Mouse (Mus musculus): ENCODE measurements around the gene Smchd1. TPM values are rescaled to one million over a fixed set of nuclear protein-coding genes. Genes with fewer than 3 reads are reported as not detected.

The Smchd1 gene
- polyA plus RNA-seq, 1 experiment from 2014 or later = 74.4 TPM

DNA sequence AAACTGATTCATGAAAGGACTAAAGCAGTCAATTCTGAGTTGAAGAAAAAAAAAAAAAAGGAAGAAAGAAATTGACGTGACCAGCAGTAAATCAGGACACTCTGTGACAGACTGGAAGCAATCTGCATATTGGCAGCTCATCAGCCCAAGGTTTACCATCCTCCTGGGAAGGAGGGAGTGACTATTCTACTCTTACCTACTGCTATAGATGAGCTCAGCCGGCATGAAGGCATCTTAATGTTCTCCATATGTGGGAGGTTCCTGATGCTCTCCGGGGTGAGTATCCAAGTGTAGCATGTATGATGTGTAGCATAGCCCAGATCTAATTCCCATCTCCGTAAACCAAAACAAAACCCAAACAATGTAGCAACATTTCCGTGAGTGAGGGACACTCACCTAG lies 173.7 kb downstream of the Smchd1 start:
- ATAC-seq (ENCODE audit: low read depth) (0 out of 2 replicates have a peak, but pooled peaks have one; percentile 34), DNase-seq (ENCODE audit: low spot score) (peak; percentile 69)
- no peak overlapping the region for H3K4me3 ChIP-seq (ENCODE audit: low read depth, low read length)
- H3K36me3 ChIP-seq (ENCODE audit: control insufficient read depth, insufficient read depth, low read length) = no peaks in the 10 kb centered on the region
- no peak overlapping the region for H3K4me2 ChIP-seq (ENCODE audit: low read depth, low read length)
- no peaks in the 10 kb centered on the region for H3K27me3 ChIP-seq (replicated peaks; ENCODE audit: control insufficient read depth, insufficient read depth, low read length)
- no peak overlapping the region for H3K9ac ChIP-seq (ENCODE audit: low read depth, low read length)
- H3K27ac ChIP-seq (replicated peaks; ENCODE audit: low read depth, low read length) = no peak overlapping the region
- 41% methylated on average over 5 of the region's 5 CpGs for WGBS
- H3K9me3 ChIP-seq (ENCODE audit: control insufficient read depth, low read length) = no peaks in the 10 kb centered on the region
- H3K4me1 ChIP-seq (ENCODE audit: control insufficient read depth, insufficient read depth, low read length) = peaks cover 3% of the 10 kb centered on the region; the same call in 1 of the 2 replicates

DNA sequence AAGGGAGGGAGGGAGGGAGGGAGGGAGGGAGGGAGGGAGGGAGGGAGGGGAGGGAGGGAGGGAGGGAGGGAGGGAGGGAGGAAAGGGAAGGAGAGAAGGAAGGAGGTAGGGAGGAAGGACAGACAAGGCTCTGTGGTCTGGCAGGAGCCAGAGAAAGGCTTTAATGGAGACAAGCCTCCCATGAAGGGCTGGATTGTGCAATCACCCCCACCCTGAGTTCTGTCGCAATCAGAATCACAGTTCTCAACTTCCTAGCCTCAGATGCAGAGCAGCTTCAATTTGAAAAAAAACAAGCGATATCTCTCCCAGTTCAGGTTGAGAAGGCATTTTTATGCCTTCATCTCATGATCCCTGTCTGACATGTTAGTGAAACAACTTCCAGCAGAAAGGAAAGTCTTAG lies 174.8 kb downstream of the Smchd1 start:
- Histone ChIP-seq H3K9me3 (ENCODE audit: control insufficient read depth, low read length) (no peaks in the 10 kb centered on the region), H3K4me1 (ENCODE audit: control insufficient read depth, insufficient read depth, low read length) (peaks cover 3% of the 10 kb centered on the region; the same call in 1 of the 2 replicates), H3K9ac (ENCODE audit: low read depth, low read length) (no peak overlapping the region), H3K27ac (replicated peaks; ENCODE audit: low read depth, low read length) (no peak overlapping the region), H3K36me3 (ENCODE audit: control insufficient read depth, insufficient read depth, low read length) (no peaks in the 10 kb centered on the region), H3K27me3 (replicated peaks; ENCODE audit: control insufficient read depth, insufficient read depth, low read length) (no peaks in the 10 kb centered on the region), H3K4me3 (ENCODE audit: low read depth, low read length) (no peak overlapping the region), H3K4me2 (ENCODE audit: low read depth, low read length) (no peak overlapping the region)
- WGBS = 87% methylated on average over 2 of the region's 2 CpGs
- DNase-seq (ENCODE audit: low spot score) (peak; percentile 29), ATAC-seq (ENCODE audit: low read depth) (no peak)

DNA sequence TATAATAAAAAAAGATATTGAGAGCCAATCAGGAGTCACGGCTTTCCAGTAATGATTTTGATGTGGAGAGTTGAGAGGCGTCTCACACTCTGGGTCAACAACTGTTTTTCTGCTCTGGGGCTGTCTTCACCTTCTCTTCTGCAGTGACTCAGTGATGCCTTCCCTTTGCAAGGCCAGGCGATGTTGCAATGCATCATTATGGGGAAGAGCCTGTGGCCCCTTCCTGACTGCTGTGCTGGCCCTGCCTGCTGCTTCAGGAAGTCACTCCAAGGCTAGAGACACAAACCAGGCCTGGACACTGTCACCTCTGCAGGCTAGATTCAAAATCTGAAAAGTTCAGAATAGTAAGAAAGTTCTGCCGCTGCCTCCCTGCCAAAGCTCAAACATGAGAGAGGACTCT lies 175.3 kb downstream of the Smchd1 start:
- H3K4me1 ChIP-seq (ENCODE audit: control insufficient read depth, insufficient read depth, low read length) = peaks cover 3% of the 10 kb centered on the region; the same call in 1 of the 2 replicates
- H3K27ac ChIP-seq (replicated peaks; ENCODE audit: low read depth, low read length) = no peak overlapping the region
- H3K9me3 ChIP-seq (ENCODE audit: control insufficient read depth, low read length) = no peaks in the 10 kb centered on the region
- ATAC-seq (ENCODE audit: low read depth) = no peak
- H3K4me2 ChIP-seq (ENCODE audit: low read depth, low read length) = no peak overlapping the region
- H3K27me3 ChIP-seq (replicated peaks; ENCODE audit: control insufficient read depth, insufficient read depth, low read length) = no peaks in the 10 kb centered on the region
- no peak overlapping the region for H3K4me3 ChIP-seq (ENCODE audit: low read depth, low read length)
- no peaks in the 10 kb centered on the region for H3K36me3 ChIP-seq (ENCODE audit: control insufficient read depth, insufficient read depth, low read length)
- DNase-seq (ENCODE audit: low spot score) = no peak
- WGBS = 82% methylated on average over 4 of the region's 4 CpGs
- H3K9ac ChIP-seq (ENCODE audit: low read depth, low read length) = no peak overlapping the region

- no peaks in the 10 kb centered on the region for H3K36me3 ChIP-seq (ENCODE audit: control insufficient read depth, insufficient read depth, low read length)
- no peak for ATAC-seq (ENCODE audit: low read depth)
- WGBS = 82% methylated on average over 3 of the region's 3 CpGs
Observed at GRCm38 (mm10) chr17:71294570-71294969, 180.6 kb downstream of the Smchd1 start.

More at GRCm38 (mm10) chr17:71294570-71294969, 180.6 kb downstream of the Smchd1 start:
- H3K4me3 ChIP-seq (ENCODE audit: low read depth, low read length) = no peak overlapping the region
- H3K27ac ChIP-seq (replicated peaks; ENCODE audit: low read depth, low read length) = no peak overlapping the region
- no peaks in the 10 kb centered on the region for H3K9me3 ChIP-seq (ENCODE audit: control insufficient read depth, low read length)
- H3K4me2 ChIP-seq (ENCODE audit: low read depth, low read length) = no peak overlapping the region
- H3K4me1 ChIP-seq (ENCODE audit: control insufficient read depth, insufficient read depth, low read length) = peaks cover 11% of the 10 kb centered on the region; the same call in 1 of the 2 replicates
- no peaks in the 10 kb centered on the region for H3K27me3 ChIP-seq (replicated peaks; ENCODE audit: control insufficient read depth, insufficient read depth, low read length)
- H3K9ac ChIP-seq (ENCODE audit: low read depth, low read length) = no peak overlapping the region
- DNase-seq (ENCODE audit: low spot score) = no peak

Other genes starting within 250 kb of the Smchd1 start
- 23.1 and 24.5 TPM in 2 replicates for gene Emilin2, start 163.4 kb downstream of the Smchd1 start, polyA plus RNA-seq (2014; fragmentation: Nextera tagmentation; extraction: Ambion mirVana)
- gene Gm4707, start 15.4 kb downstream of the Smchd1 start, polyA plus RNA-seq (2014; fragmentation: Nextera tagmentation; extraction: Ambion mirVana) = 0.88 and 2.3 TPM in 2 replicates
- 30.2 and 37.6 TPM in 2 replicates for gene Ndc80, start 51.5 kb upstream of the Smchd1 start, polyA plus RNA-seq (2014; fragmentation: Nextera tagmentation; extraction: Ambion mirVana)
- 0.29 and 1.0 TPM in 2 replicates for gene Spdya, start 76.7 kb upstream of the Smchd1 start, polyA plus RNA-seq (2014; fragmentation: Nextera tagmentation; extraction: Ambion mirVana)
- gene Wdr43, start 140.6 kb upstream of the Smchd1 start, polyA plus RNA-seq (2014; fragmentation: Nextera tagmentation; extraction: Ambion mirVana) = 80.0 and 85.1 TPM in 2 replicates
- gene Togaram2, start 197.9 kb upstream of the Smchd1 start, polyA plus RNA-seq (2014; fragmentation: Nextera tagmentation; extraction: Ambion mirVana) = 0.62 and 0.93 TPM in 2 replicates

Measured in embryonic facial prominence, embryonic 14.5 days (tissue).